Mouse (Mus musculus) myocyte (in vitro differentiated cells): ENCODE measurements at regions not wholly inside any gene's neighbourhood (a gene's known extent, or its start where the extent isn't known, plus 50 kb on each side); places are given as distances from the start of the nearest gene placed in this dataset.

Experiments used
- H3K27me3 ChIP-seq: one replicate; pipeline ENCODE4 v1.6.1; 2011; ENCODE audit not compliant: control insufficient read depth, insufficient read depth, insufficient read length
- H3K36me3 ChIP-seq: one replicate; pipeline ENCODE4 v1.6.1; 2011; ENCODE audit not compliant: control insufficient read depth, insufficient read depth
- H3K4me2 ChIP-seq: one replicate; pipeline ENCODE4 v1.6.1; 2011; ENCODE audit warnings: low read depth, control low read depth
- H3K4me3 ChIP-seq: one replicate; pipeline ENCODE4 v1.5.1; 2011; ENCODE audit warnings: mild to moderate bottlenecking, control low read depth, moderate library complexity
- H3K79me2 ChIP-seq: one replicate; pipeline ENCODE4 v1.6.1; 2011; ENCODE audit not compliant: control insufficient read depth, insufficient read depth
- H3ac ChIP-seq: one replicate; pipeline ENCODE4 v1.6.1; 2011; ENCODE audit not compliant: control insufficient read depth, insufficient read length
- CEBPB ChIP-seq: IDR thresholded peaks from 2 replicates; pipeline ENCODE4 v1.6.1; 2011; ENCODE audit warnings: mild to moderate bottlenecking, moderate library complexity; ENCODE audit not compliant: poor library complexity, insufficient read depth, severe bottlenecking
- E2F4 ChIP-seq: IDR thresholded peaks from one replicate; pipeline ENCODE4 v1.6.1; 2011; ENCODE audit warnings: mild to moderate bottlenecking, control low read depth, moderate library complexity; ENCODE audit not compliant: insufficient read depth
- MAX ChIP-seq: IDR thresholded peaks from one replicate; pipeline ENCODE4 v1.6.1; 2011; ENCODE audit warnings: low read depth, mild to moderate bottlenecking, control low read depth
- MYOD1 ChIP-seq, 3 experiments: IDR thresholded peaks; one replicate each; pipeline ENCODE4 v1.6.1; 2011; ENCODE audit warnings: control low read depth in 2 of 3, low read depth in 2 of 3, mild to moderate bottlenecking in 2 of 3, moderate library complexity in 1 of 3; ENCODE audit not compliant: insufficient read length in 2 of 3, control insufficient read depth in 1 of 3
- MYOG ChIP-seq, 3 experiments: IDR thresholded peaks; one replicate each; pipeline ENCODE4 v1.6.1; 2011; ENCODE audit warnings: control low read depth in 2 of 3, low read depth in 2 of 3, mild to moderate bottlenecking in 2 of 3; ENCODE audit not compliant: insufficient read length in 2 of 3, control insufficient read depth in 1 of 3, insufficient read depth in 1 of 3
- POLR2A ChIP-seq: IDR thresholded peaks from one replicate; pipeline ENCODE4 v1.6.1; 2011; ENCODE audit warnings: low read depth, mild to moderate bottlenecking, control low read depth, moderate library complexity; ENCODE audit not compliant: insufficient read length
- POLR2AphosphoS2 ChIP-seq: IDR thresholded peaks from one replicate; pipeline ENCODE4 v1.6.1; 2011; ENCODE audit warnings: low read depth, control low read depth; ENCODE audit not compliant: insufficient read length
- REST ChIP-seq: IDR thresholded peaks from one replicate; pipeline ENCODE4 v1.6.1; 2011; ENCODE audit warnings: mild to moderate bottlenecking, control low read depth, moderate library complexity; ENCODE audit not compliant: insufficient read depth, insufficient read length
- SRF ChIP-seq: IDR thresholded peaks from one replicate; pipeline ENCODE4 v1.6.1; 2011; ENCODE audit warnings: low read depth; ENCODE audit not compliant: control insufficient read depth, insufficient read length
- TCF12 ChIP-seq: IDR thresholded peaks from one replicate; pipeline ENCODE4 v1.6.1; 2011; ENCODE audit warnings: mild to moderate bottlenecking, control low read depth; ENCODE audit not compliant: poor library complexity, insufficient read depth, severe bottlenecking
- TCF3 ChIP-seq: IDR thresholded peaks from one replicate; pipeline ENCODE4 v1.6.1; 2011; ENCODE audit warnings: low read depth, control low read depth; ENCODE audit not compliant: insufficient read length
- USF1 ChIP-seq: IDR thresholded peaks from one replicate; pipeline ENCODE4 v1.6.1; 2011; ENCODE audit warnings: low read depth, mild to moderate bottlenecking, control low read depth, moderate library complexity

- Histone ChIP-seq H3K4me3 (peak overlapping the region; percentile 30), H3ac (no peak overlapping the region), H3K4me2 (peak overlapping the region; percentile 61), H3K79me2 (no peaks in the 10 kb centered on the region), H3K36me3 (no peaks in the 10 kb centered on the region), H3K27me3 (peaks cover 9% of the 10 kb centered on the region)
- TF ChIP-seq MAX (no peak), TCF12 (no peak), USF1 (no peak), CEBPB (no peak), TCF3 (no peak), MYOD1 (IDR thresholded peaks at IDR 0.05; ENCODE audit: control insufficient read depth in 1 of 3, insufficient read length in 2 of 3, low read depth in 2 of 3) (no peak), POLR2AphosphoS2 (no peak), SRF (no peak), POLR2A (no peak), E2F4 (no peak), REST (no peak)
These were observed 217.1 kb downstream of the Mef2c start for GRCm38 (mm10) chr13:83720883-83721371.

DNA sequence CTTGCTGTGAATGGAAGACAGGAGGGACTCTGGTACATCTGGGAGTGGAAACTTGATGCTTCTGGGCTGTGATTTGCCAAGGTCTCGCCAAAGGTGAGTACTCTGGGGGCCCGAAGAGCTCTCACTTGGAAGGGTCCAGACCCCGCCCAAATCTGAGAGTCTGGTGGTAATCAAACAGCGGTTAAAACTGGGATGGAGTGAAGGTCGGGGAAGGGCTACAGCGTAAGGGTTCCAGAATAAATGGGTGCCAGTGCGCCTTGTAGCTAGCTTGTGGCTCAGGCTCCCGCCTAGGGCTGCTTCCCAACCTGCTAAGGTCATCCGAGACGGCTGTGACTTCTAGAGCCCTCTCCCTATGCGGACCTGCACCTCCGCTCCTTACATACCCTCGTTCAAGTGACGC, 217.7 kb downstream of the Mef2c start:
- no peaks in the 10 kb centered on the region for H3K79me2 ChIP-seq
- TF ChIP-seq E2F4 (no peak), POLR2AphosphoS2 (no peak), TCF12 (no peak), MYOG (IDR thresholded peaks at IDR 0.05; ENCODE audit: control insufficient read depth in 1 of 3, insufficient read depth in 1 of 3, insufficient read length in 2 of 3, low read depth in 2 of 3) (no peak), TCF3 (no peak), SRF (no peak), MAX (no peak), CEBPB (no peak), MYOD1 (IDR thresholded peaks at IDR 0.05; ENCODE audit: control insufficient read depth in 1 of 3, insufficient read length in 2 of 3, low read depth in 2 of 3) (no peak), USF1 (no peak), POLR2A (no peak), REST (no peak)
- H3ac ChIP-seq = no peak overlapping the region
- H3K27me3 ChIP-seq = peaks cover 9% of the 10 kb centered on the region
- H3K36me3 ChIP-seq = no peaks in the 10 kb centered on the region
- peak overlapping the region; percentile 61 for H3K4me2 ChIP-seq
- H3K4me3 ChIP-seq = peak overlapping the region; percentile 30

DNA sequence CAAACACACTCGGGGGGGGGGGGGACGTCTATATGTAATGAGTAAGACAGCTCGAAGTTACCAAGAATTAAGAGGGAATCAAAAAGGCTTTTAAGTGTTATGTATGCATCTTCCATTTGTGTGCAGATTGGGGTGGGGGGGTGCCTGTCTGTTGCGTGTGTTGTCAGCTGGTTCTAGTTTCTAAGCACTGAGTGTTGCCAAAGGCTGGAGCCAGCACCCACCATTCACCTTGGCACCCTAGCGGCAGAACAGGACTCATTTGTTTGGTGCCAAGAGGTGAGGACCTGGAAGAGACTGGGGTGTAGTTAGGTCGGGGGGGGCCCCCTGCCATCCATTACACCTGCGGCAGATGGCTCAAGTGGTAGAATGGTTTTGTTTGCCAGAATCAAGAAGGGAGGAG, 218.4 kb downstream of the Mef2c start:
- Histone ChIP-seq H3K4me3 (peak overlapping the region; percentile 30), H3ac (no peak overlapping the region), H3K79me2 (no peaks in the 10 kb centered on the region), H3K4me2 (peak overlapping the region; percentile 61), H3K36me3 (no peaks in the 10 kb centered on the region), H3K27me3 (peaks cover 5% of the 10 kb centered on the region)
- TF ChIP-seq CEBPB (no peak), MAX (no peak), TCF12 (no peak), USF1 (no peak), MYOD1 (IDR thresholded peaks at IDR 0.05; ENCODE audit: control insufficient read depth in 1 of 3, insufficient read length in 2 of 3, low read depth in 2 of 3) (no peak), POLR2A (no peak), SRF (no peak), POLR2AphosphoS2 (no peak), E2F4 (no peak), REST (no peak), MYOG (IDR thresholded peaks at IDR 0.05; ENCODE audit: control insufficient read depth in 1 of 3, insufficient read depth in 1 of 3, insufficient read length in 2 of 3, low read depth in 2 of 3) (no peak), TCF3 (no peak)

DNA sequence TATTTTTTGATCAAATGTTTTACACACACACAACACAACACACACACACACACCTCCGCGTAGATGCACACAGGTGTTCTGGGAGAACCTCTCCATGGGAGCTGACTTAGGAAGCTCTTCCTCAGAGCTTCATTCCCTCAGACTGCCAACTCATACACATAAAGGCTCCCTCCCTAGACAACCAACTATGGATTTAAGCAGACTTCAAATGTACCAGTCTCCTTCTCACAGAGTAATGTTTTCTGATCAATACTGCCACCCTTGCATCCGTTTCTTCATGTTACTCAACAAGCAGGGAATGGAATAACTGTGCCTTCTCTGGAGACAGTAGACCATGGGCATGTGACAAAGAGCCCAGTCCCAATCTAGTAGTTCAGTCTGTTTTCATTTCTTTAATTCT, 219.0 kb downstream of the Mef2c start:
- TF ChIP-seq REST (no peak), TCF3 (no peak), POLR2A (no peak), SRF (no peak), POLR2AphosphoS2 (no peak), MYOG (IDR thresholded peaks at IDR 0.05; ENCODE audit: control insufficient read depth in 1 of 3, insufficient read depth in 1 of 3, insufficient read length in 2 of 3, low read depth in 2 of 3) (no peak), CEBPB (no peak), E2F4 (no peak), TCF12 (no peak), USF1 (no peak), MYOD1 (IDR thresholded peaks at IDR 0.05; ENCODE audit: control insufficient read depth in 1 of 3, insufficient read length in 2 of 3, low read depth in 2 of 3) (no peak), MAX (no peak)
- Histone ChIP-seq H3K79me2 (no peaks in the 10 kb centered on the region), H3K27me3 (peaks cover 5% of the 10 kb centered on the region), H3ac (no peak overlapping the region), H3K4me2 (no peak overlapping the region), H3K36me3 (no peaks in the 10 kb centered on the region), H3K4me3 (peak overlapping the region; percentile 30)

GRCm38 (mm10) chr13:83723396-83723795, 219.6 kb downstream of the Mef2c start:
- Histone ChIP-seq H3ac (no peak overlapping the region), H3K4me2 (no peak overlapping the region), H3K4me3 (no peak overlapping the region), H3K27me3 (peaks cover 5% of the 10 kb centered on the region), H3K79me2 (no peaks in the 10 kb centered on the region), H3K36me3 (no peaks in the 10 kb centered on the region)
- TF ChIP-seq POLR2AphosphoS2 = no peak
- TF ChIP-seq REST = no peak
- no peak for TF ChIP-seq MYOG (IDR thresholded peaks at IDR 0.05; ENCODE audit: control insufficient read depth in 1 of 3, insufficient read depth in 1 of 3, insufficient read length in 2 of 3, low read depth in 2 of 3)
- TF ChIP-seq SRF = no peak
- TF ChIP-seq POLR2A = no peak
- TF ChIP-seq TCF12 = no peak
- TF ChIP-seq MAX = no peak
- TF ChIP-seq TCF3 = no peak
- no peak for TF ChIP-seq MYOD1 (IDR thresholded peaks at IDR 0.05; ENCODE audit: control insufficient read depth in 1 of 3, insufficient read length in 2 of 3, low read depth in 2 of 3)
- TF ChIP-seq E2F4 = no peak
- no peak for TF ChIP-seq CEBPB
- TF ChIP-seq USF1 = no peak
